Mouse (Mus musculus) hindbrain, embryonic 13.5 days (tissue): ENCODE measurements around the gene Gm20388. TPM values are rescaled to one million over a fixed set of nuclear protein-coding genes. Genes with fewer than 3 reads are reported as not detected.

Source experiments
- ATAC-seq: fragments of 200-750 bp; cut with Nextera tagmentation; 2 replicates; pipeline ENCODE4 v1.8.0; 2017; ENCODE audit warnings: moderate TSS enrichment; ENCODE audit not compliant: low FRiP score
- H3K27ac ChIP-seq: fragments of 300-500 bp; sonication (generic); 2 replicates; pipeline ENCODE4 v1.5.1; 2015; ENCODE audit warnings: inconsistent platforms, mild to moderate bottlenecking, moderate library complexity
- H3K27me3 ChIP-seq: fragments of 300-500 bp; sonication (generic); 2 replicates; pipeline ENCODE4 v1.6.1; 2015; ENCODE audit warnings: mild to moderate bottlenecking, inconsistent platforms
- H3K36me3 ChIP-seq: fragments of 300-500 bp; sonication (generic); 2 replicates; pipeline ENCODE4 v1.6.1; 2015; ENCODE audit warnings: mild to moderate bottlenecking, inconsistent platforms
- H3K4me1 ChIP-seq: fragments of 300-500 bp; sonication (generic); replicated peaks from 2 replicates; pipeline ENCODE4 v1.6.1; 2015; ENCODE audit warnings: inconsistent platforms
- H3K4me2 ChIP-seq: fragments of 300-500 bp; sonication (generic); 2 replicates; pipeline ENCODE4 v1.6.1; 2015; ENCODE audit warnings: inconsistent platforms, mild to moderate bottlenecking, moderate library complexity
- H3K4me3 ChIP-seq: fragments of 300-500 bp; sonication (generic); 2 replicates; pipeline ENCODE4 v1.5.1; 2015; ENCODE audit warnings: mild to moderate bottlenecking, inconsistent platforms
- H3K9ac ChIP-seq: fragments of 300-500 bp; sonication (generic); 2 replicates; pipeline ENCODE4 v1.6.1; 2015; ENCODE audit warnings: mild to moderate bottlenecking, inconsistent platforms
- H3K9me3 ChIP-seq: fragments of 300-500 bp; sonication (generic); 2 replicates; pipeline ENCODE4 v1.6.1; 2016; ENCODE audit warnings: inconsistent platforms
- WGBS: fragments of 180-500 bp; shearing (Covaris S2); methylation state at CpG from one replicate; pipeline ENCODE4 v1.1.7; 2015; 5-methylcytosine and 5-hydroxymethylcytosine counted together
- polyA plus RNA-seq: library from polyadenylated mRNA; unstranded; fragments of >200 nt; fragmentation: Nextera tagmentation; extraction: Ambion mirVana; gene quantifications from 2 replicates; pipeline ENCODE4 v1.2.1, GENCODE M21; 2015

Gm20388 gene
- polyA plus RNA-seq, 1 experiment from 2014 or later = 1.9 TPM

- H3K36me3 ChIP-seq = no peaks in the 10 kb centered on the region
- peaks cover 34% of the 10 kb centered on the region for H3K4me1 ChIP-seq
- H3K4me2 ChIP-seq = no peak overlapping the region
- no peaks in the 10 kb centered on the region for H3K9me3 ChIP-seq
- H3K27me3 ChIP-seq = peaks cover 69% of the 10 kb centered on the region
- 23% methylated on average over 11 of the region's 11 CpGs for WGBS
- H3K27ac ChIP-seq = no peak overlapping the region
- no peak overlapping the region for H3K9ac ChIP-seq
- H3K4me3 ChIP-seq = no peak overlapping the region
- no peak for ATAC-seq
These were observed 1340.4 kb downstream of the Gm20388 start for GRCm38 (mm10) chr8:121251089-121251488.

- H3K4me2 ChIP-seq = no peak overlapping the region
- peaks cover 61% of the 10 kb centered on the region for H3K27me3 ChIP-seq
- H3K4me3 ChIP-seq = no peak overlapping the region
- no peaks in the 10 kb centered on the region for H3K9me3 ChIP-seq
- peaks cover 38% of the 10 kb centered on the region for H3K4me1 ChIP-seq
- no peak for ATAC-seq
- no peaks in the 10 kb centered on the region for H3K36me3 ChIP-seq
- no peak overlapping the region for H3K27ac ChIP-seq
- no peak overlapping the region for H3K9ac ChIP-seq
- WGBS = 40% methylated on average over 14 of the region's 14 CpGs
These were observed 1345.2 kb downstream of the Gm20388 start for GRCm38 (mm10) chr8:121255727-121256265.

DNA sequence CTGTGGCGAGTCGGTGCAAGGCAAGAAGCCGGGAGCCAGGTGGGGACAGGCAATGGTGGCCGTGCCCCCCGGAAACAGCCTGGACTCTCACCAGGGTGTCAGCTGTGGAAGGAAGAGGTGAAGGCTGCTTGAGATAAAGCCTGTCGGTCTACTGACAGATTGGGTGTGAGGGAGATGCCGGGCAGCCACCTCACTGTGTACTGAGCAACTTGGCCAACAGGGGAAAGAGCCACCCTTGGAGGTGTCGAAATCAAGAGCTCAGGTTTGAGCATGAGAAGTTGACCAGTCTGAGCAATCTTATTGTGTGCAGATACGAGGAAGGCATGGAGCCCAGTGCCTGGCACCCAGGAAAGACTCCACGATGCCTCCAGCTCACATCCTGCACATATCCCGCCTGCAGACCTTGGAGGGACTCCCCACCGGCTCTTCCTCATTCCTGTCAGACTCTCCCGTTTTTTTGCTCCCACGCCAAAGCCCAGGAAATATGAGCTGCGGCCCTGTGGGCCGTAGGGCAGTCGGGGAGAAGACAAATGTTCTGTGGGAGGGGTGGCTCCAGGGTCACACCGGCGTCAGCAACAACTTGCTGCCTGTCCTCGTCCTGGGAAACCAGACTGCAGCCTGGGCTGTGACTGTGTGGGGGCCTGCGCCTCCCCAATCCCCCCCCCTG is 1347.6 kb downstream of the Gm20388 start:
- H3K9me3 ChIP-seq = no peaks in the 10 kb centered on the region
- H3K27ac ChIP-seq = no peak overlapping the region
- 50% methylated on average over 21 of the region's 21 CpGs for WGBS
- no peak overlapping the region for H3K4me3 ChIP-seq
- ATAC-seq = no peak
- H3K9ac ChIP-seq = no peak overlapping the region
- peaks cover 25% of the 10 kb centered on the region for H3K4me1 ChIP-seq
- no peaks in the 10 kb centered on the region for H3K36me3 ChIP-seq
- H3K4me2 ChIP-seq = no peak overlapping the region
- H3K27me3 ChIP-seq = peaks cover 40% of the 10 kb centered on the region

DNA sequence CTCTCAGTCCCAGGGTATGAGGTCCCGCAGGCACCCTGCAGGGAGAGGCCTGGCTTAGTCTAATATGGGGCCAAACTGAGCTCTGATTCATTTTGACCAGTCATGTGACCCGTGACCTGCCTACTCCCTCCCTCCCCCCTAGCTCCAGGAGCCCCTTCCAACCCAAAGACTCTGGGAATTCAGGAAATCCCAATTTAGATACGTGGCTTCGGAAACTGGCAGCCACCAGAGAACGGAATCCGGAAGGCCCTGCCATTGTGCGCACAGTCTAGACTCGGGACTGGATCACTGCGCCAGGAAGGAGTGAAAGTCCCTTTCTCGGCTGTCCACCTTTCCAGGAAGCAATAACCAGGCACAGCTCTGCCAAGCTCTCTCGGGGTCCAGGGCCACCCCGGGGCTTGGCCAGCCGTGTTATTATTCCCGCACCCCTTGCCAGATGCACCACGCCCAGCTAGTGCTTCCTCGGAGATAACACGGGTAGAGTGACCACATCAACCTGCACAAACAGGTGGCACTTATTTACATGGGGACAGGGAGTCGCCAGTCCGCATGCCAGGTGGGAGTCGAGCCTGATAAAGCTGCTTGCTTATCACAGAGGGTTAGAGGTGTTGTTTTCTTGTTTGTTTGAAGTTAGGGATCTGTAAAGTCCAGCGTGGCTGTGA is 1352.2 kb downstream of the Gm20388 start:
- Histone ChIP-seq H3K9ac (no peak overlapping the region), H3K36me3 (no peaks in the 10 kb centered on the region), H3K4me1 (peaks cover 23% of the 10 kb centered on the region; the same call in 1 of the 2 replicates), H3K9me3 (no peaks in the 10 kb centered on the region), H3K4me3 (no peak overlapping the region), H3K27ac (no peak overlapping the region), H3K27me3 (peaks cover 20% of the 10 kb centered on the region; the same call in 1 of the 2 replicates), H3K4me2 (no peak overlapping the region)
- ATAC-seq = no peak
- WGBS = 81% methylated on average over 21 of the region's 21 CpGs

DNA sequence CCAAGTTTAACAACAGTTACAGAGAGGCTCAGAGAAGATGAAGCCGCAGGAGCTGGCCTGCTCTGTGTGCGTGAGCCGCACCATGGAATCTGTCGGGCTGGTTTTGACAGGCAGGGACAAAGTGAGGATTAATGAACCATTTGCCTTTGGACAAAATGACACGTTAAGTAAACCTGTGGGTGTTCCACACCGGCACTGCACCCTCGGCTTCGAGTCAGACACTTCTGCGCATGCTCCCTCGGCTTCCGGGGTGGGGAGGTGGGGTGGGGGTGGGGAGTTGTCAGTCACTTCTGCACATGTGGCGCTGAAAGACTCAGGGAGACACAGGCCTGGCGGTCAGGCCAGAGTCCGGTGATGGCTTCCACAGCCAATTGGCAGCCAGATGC is 1352.7 kb downstream of the Gm20388 start:
- Histone ChIP-seq H3K4me1 (peaks cover 19% of the 10 kb centered on the region; the same call in 1 of the 2 replicates), H3K9ac (no peak overlapping the region), H3K27ac (no peak overlapping the region), H3K9me3 (no peaks in the 10 kb centered on the region), H3K4me2 (no peak overlapping the region), H3K36me3 (no peaks in the 10 kb centered on the region), H3K27me3 (peaks cover 15% of the 10 kb centered on the region; the same call in 1 of the 2 replicates), H3K4me3 (no peak overlapping the region)
- 52% methylated on average over 14 of the region's 14 CpGs for WGBS
- ATAC-seq = no peak

GRCm38 (mm10) chr8:121264260-121264659 is 1353.6 kb downstream of the Gm20388 start:
- Histone ChIP-seq H3K4me3 (no peak overlapping the region), H3K4me2 (no peak overlapping the region), H3K27ac (no peak overlapping the region), H3K9ac (no peak overlapping the region), H3K9me3 (no peaks in the 10 kb centered on the region), H3K27me3 (peaks cover 12% of the 10 kb centered on the region; the same call in 1 of the 2 replicates), H3K36me3 (no peaks in the 10 kb centered on the region), H3K4me1 (0 out of 2 replicates have a peak, but pooled peaks cover 11% of the 10 kb centered on the region)
- 82% methylated on average over 9 of the region's 9 CpGs for WGBS
- ATAC-seq = no peak

GRCm38 (mm10) chr8:121271542-121271941 is 1360.9 kb downstream of the Gm20388 start:
- no peak overlapping the region for H3K27ac ChIP-seq
- peaks cover 14% of the 10 kb centered on the region for H3K4me1 ChIP-seq
- no peaks in the 10 kb centered on the region for H3K9me3 ChIP-seq
- H3K4me2 ChIP-seq = no peak overlapping the region
- peaks cover 2% of the 10 kb centered on the region; the same call in 1 of the 2 replicates for H3K27me3 ChIP-seq
- 70% methylated on average over 8 of the region's 8 CpGs for WGBS
- no peak overlapping the region for H3K4me3 ChIP-seq
- H3K36me3 ChIP-seq = no peaks in the 10 kb centered on the region
- ATAC-seq = no peak
- no peak overlapping the region for H3K9ac ChIP-seq

DNA sequence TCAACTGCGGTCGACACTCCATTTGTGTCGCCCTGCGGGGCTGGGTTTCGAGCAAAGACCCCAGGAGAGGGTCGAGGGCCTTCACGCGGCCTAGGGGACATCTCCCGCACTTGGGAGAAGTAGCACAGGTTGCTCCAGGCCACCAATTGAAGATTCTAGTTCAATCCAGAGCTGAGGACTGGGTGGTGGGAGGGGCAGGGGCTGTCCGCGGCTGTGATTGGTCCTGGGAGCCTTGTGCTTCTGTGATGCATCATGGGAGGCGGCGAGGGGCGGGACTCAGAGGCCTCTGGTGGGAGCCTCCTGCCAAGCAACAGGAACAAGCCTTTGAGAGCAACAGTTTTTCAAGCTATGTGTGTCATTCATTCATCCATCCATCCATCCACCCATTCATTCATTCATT is 1362.6 kb downstream of the Gm20388 start:
- 57% methylated on average over 14 of the region's 14 CpGs for WGBS
- Histone ChIP-seq H3K4me1 (peaks cover 14% of the 10 kb centered on the region), H3K27me3 (peaks cover 2% of the 10 kb centered on the region; the same call in 1 of the 2 replicates), H3K9ac (no peak overlapping the region), H3K9me3 (no peaks in the 10 kb centered on the region), H3K4me3 (no peak overlapping the region), H3K4me2 (peak overlapping the region; percentile 33; the same call in 1 of the 2 replicates), H3K27ac (no peak overlapping the region), H3K36me3 (no peaks in the 10 kb centered on the region)
- ATAC-seq = peak; percentile 43; the same call in 1 of the 2 replicates

GRCm38 (mm10) chr8:121273620-121274019 is 1363.0 kb downstream of the Gm20388 start:
- 71% methylated on average over 15 of the region's 15 CpGs for WGBS
- no peak overlapping the region for H3K9ac ChIP-seq
- H3K27ac ChIP-seq = no peak overlapping the region
- peaks cover 14% of the 10 kb centered on the region for H3K4me1 ChIP-seq
- H3K9me3 ChIP-seq = no peaks in the 10 kb centered on the region
- H3K4me3 ChIP-seq = no peak overlapping the region
- ATAC-seq = 0 out of 2 replicates have a peak, but pooled peaks have one; percentile 49
- no peaks in the 10 kb centered on the region for H3K36me3 ChIP-seq
- no peak overlapping the region for H3K4me2 ChIP-seq
- peaks cover 2% of the 10 kb centered on the region; the same call in 1 of the 2 replicates for H3K27me3 ChIP-seq

DNA sequence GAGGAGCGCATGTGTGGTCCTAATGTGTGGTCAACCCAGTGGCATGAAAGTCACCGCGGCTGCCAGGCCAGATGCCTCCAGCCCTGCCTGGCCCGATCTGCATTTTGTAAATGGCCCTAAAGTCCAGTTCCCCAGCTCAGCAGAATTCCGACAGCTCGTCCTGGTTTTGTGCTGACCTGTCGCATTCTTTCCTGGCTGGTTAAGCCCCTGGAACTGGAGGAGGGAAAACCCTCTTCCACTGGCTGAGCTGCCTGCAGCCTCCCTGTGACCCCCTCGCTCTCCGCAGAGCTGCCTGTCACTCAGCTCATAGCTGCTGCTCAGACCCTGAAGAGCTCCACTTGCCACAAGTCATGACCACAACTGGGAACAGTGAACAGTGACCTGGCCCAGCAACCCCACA is 1369.8 kb downstream of the Gm20388 start:
- no peak overlapping the region for H3K4me3 ChIP-seq
- peaks cover 12% of the 10 kb centered on the region for H3K4me1 ChIP-seq
- no peak overlapping the region for H3K9ac ChIP-seq
- H3K4me2 ChIP-seq = no peak overlapping the region
- H3K27me3 ChIP-seq = peaks cover 4% of the 10 kb centered on the region; the same call in 1 of the 2 replicates
- H3K9me3 ChIP-seq = no peaks in the 10 kb centered on the region
- WGBS = 60% methylated on average over 9 of the region's 9 CpGs
- ATAC-seq = no peak
- no peaks in the 10 kb centered on the region for H3K36me3 ChIP-seq
- peak overlapping the region; percentile 19; the same call in 1 of the 2 replicates for H3K27ac ChIP-seq

GRCm38 (mm10) chr8:121289346-121289745 is 1378.7 kb downstream of the Gm20388 start:
- Histone ChIP-seq H3K9ac (no peak overlapping the region), H3K36me3 (no peaks in the 10 kb centered on the region), H3K4me3 (no peak overlapping the region), H3K27ac (no peak overlapping the region), H3K9me3 (no peaks in the 10 kb centered on the region), H3K4me1 (peaks cover 38% of the 10 kb centered on the region), H3K4me2 (no peak overlapping the region), H3K27me3 (0 out of 2 replicates have a peak, but pooled peaks cover 4% of the 10 kb centered on the region)
- WGBS = 81% methylated on average over 5 of the region's 5 CpGs
- no peak for ATAC-seq

- Histone ChIP-seq H3K4me1 (peaks cover 45% of the 10 kb centered on the region), H3K27ac (no peak overlapping the region), H3K9ac (no peak overlapping the region), H3K4me3 (no peak overlapping the region), H3K27me3 (0 out of 2 replicates have a peak, but pooled peaks cover 4% of the 10 kb centered on the region), H3K4me2 (no peak overlapping the region), H3K36me3 (no peaks in the 10 kb centered on the region), H3K9me3 (no peaks in the 10 kb centered on the region)
- ATAC-seq = no peak
- 65% methylated on average over 17 of the region's 17 CpGs for WGBS
These were observed 1379.9 kb downstream of the Gm20388 start for GRCm38 (mm10) chr8:121290547-121290946.
